Mouse (Mus musculus) monocyte, adult 2 months (primary cell): Measurements from ENCODE around the gene Tanc1.

Experiments
- DNase-seq, 2 experiments: peaks; one replicate each; pipeline ENCODE4 v3.0.0; 2022; ENCODE audit warnings: low spot score in 2 of 2, low read depth in 1 of 2

Gene Tanc1

GRCm38 (mm10) chr2:59713626-59714556 is 102.0 kb downstream of the Tanc1 start:
- DNase-seq, result no peak

GRCm38 (mm10) chr2:59714992-59715391 is 103.2 kb downstream of the Tanc1 start:
- DNase-seq, result no peak

GRCm38 (mm10) chr2:59716461-59716860 is 104.6 kb downstream of the Tanc1 start:
- DNase-seq, result no peak

GRCm38 (mm10) chr2:59717746-59718294 is 106.0 kb downstream of the Tanc1 start:
- no peak for DNase-seq

GRCm38 (mm10) chr2:59718601-59719416 is 107.0 kb downstream of the Tanc1 start:
- no peak for DNase-seq

- DNase-seq, result no peak
Observed at GRCm38 (mm10) chr2:59719831-59720230, 108.0 kb downstream of the Tanc1 start.

GRCm38 (mm10) chr2:59721119-59721518 is 109.3 kb downstream of the Tanc1 start:
- DNase-seq, result no peak

GRCm38 (mm10) chr2:59721758-59722157 is 109.9 kb downstream of the Tanc1 start:
- no peak for DNase-seq

- DNase-seq, result no peak
Observed at GRCm38 (mm10) chr2:59723311-59723710, 111.5 kb downstream of the Tanc1 start.

GRCm38 (mm10) chr2:59725518-59726185 is 113.8 kb downstream of the Tanc1 start:
- DNase-seq, result no peak

GRCm38 (mm10) chr2:59731831-59732230 is 120.0 kb downstream of the Tanc1 start:
- no peak for DNase-seq

GRCm38 (mm10) chr2:59733410-59733809 is 121.6 kb downstream of the Tanc1 start:
- no peak for DNase-seq

GRCm38 (mm10) chr2:59736401-59736898 is 124.6 kb downstream of the Tanc1 start:
- DNase-seq, result no peak

GRCm38 (mm10) chr2:59737368-59737767 is 125.5 kb downstream of the Tanc1 start:
- no peak for DNase-seq

GRCm38 (mm10) chr2:59738356-59738755 is 126.5 kb downstream of the Tanc1 start:
- DNase-seq, result no peak

GRCm38 (mm10) chr2:59739036-59739435 is 127.2 kb downstream of the Tanc1 start:
- DNase-seq, result no peak

GRCm38 (mm10) chr2:59742500-59743116 is 130.8 kb downstream of the Tanc1 start:
- no peak for DNase-seq

- DNase-seq, result no peak
Observed at GRCm38 (mm10) chr2:59745428-59745827, 133.6 kb downstream of the Tanc1 start.

GRCm38 (mm10) chr2:59746070-59746469 is 134.2 kb downstream of the Tanc1 start:
- DNase-seq, result no peak

GRCm38 (mm10) chr2:59747757-59748156 is 135.9 kb downstream of the Tanc1 start:
- no peak for DNase-seq
